Mouse (Mus musculus): Measurements from ENCODE around the gene Kcnd2.

The Kcnd2 gene

DNA sequence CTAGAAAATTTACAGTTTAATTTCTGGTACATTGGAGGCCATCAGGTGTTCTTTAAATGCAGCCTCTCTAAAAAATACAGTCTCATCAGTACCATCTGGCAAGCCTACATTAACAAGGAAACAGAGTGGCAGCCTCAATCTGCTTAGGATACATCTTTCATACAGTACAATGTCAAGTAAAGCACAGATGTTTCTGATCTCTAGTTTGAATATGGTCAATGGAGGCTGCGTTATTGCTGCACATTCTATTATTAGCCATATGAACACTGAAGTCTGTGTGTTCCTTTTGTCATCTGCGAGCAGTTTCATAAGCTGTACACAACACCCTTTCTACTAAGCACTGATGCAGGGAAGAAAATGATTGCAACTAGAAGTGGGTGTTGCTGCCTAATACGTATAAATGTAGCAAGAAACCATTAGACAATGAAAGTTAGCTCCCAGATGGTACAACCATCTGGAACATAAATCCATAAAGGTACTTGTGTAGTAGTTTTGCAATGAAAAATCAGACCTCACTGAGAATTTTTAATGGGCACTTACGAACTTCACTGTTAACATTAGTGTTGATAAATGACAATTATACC, 209.0 kb downstream of the Kcnd2 start:
- DNase-seq (ENCODE audit: low spot score), result no peak

GRCm38 (mm10) chr6:21431120-21431519, 215.8 kb downstream of the Kcnd2 start:
- DNase-seq (ENCODE audit: low spot score), result no peak

DNA sequence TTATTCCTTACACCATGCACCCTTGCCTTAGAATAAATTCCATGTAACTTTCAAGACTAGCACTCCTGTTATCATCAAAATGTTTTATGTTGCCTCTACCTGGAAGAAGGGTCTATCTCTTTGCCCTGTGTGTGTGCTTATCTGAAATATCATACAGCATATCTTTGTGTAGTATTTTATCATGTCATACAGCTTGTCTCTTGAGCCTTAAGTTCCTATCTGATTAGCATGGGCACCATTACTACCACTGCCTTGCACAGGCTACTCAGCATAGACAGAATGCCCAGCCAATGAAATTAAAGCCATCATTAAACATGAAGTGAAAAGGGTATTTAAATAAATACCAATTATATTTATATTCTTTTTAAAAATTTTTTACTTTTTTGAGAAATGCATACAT, 249.4 kb downstream of the Kcnd2 start:
- no peak for DNase-seq (ENCODE audit: low spot score)

GRCm38 (mm10) chr6:21471891-21472544, 256.7 kb downstream of the Kcnd2 start:
- no peak for DNase-seq (ENCODE audit: low spot score)

DNA sequence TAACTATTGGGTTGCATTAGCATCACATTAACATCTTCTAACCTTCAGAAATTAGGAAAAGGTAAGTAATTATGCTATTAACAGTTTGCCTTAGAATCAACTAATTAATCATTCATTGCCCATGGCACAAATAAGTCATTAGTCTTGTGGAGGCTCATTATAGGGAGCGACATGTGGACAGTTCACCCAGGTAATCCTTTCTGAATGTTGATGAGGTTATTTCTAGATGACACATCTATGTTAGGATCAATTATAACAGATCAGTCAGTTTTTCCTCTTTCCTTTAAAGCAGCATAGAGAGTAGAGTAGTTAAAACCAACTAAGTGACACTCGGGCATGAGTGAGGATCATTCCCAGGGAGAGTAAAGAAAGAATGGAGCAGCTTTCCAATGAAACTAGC, 267.4 kb downstream of the Kcnd2 start:
- DNase-seq (ENCODE audit: low spot score), result no peak

DNA sequence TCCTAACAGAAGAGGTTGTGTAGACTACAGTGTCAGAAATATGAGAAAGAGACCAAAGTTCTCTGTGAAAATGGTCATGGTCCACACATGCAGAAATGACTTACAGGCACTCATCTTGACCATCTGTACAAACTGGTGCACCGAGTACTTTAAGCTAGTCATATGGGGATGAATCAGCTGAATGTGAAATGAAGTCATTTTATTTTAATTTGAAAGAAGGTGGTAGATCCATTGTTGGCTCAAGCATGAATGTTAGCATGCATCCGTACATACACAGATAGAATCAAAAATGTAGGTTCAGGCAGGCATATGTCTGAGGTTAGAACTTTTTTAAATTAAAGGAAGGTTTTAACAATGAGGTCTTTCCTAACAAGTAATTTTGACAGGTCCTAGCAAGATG, 273.2 kb downstream of the Kcnd2 start:
- DNase-seq (ENCODE audit: low spot score), result no peak

DNA sequence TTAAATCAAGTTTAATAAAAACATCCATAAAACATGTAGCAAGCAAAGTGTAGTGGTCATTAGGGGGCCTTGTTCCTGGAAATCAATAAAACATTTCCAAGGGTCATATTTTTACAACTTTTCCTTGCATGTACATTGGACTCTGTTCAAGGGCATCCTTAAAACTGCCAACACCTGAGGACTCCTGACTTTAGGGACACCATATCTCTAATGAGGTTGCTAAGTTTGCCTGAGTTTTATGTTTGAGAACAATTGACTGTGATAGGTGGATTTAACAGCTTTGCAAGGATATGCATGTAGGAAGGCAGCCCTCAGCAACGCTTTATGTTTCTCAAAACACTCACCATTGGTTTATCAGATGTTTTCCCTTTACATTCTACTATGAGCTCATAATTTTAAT, 287.6 kb downstream of the Kcnd2 start:
- no peak for DNase-seq (ENCODE audit: low spot score)

GRCm38 (mm10) chr6:21510621-21511239, 295.4 kb downstream of the Kcnd2 start:
- no peak for DNase-seq (ENCODE audit: low spot score)

GRCm38 (mm10) chr6:21520351-21520750, 305.0 kb downstream of the Kcnd2 start:
- DNase-seq (ENCODE audit: low spot score), result no peak

- no peak for DNase-seq (ENCODE audit: low spot score)
Observed at GRCm38 (mm10) chr6:21527489-21528074, 312.3 kb downstream of the Kcnd2 start.

DNA sequence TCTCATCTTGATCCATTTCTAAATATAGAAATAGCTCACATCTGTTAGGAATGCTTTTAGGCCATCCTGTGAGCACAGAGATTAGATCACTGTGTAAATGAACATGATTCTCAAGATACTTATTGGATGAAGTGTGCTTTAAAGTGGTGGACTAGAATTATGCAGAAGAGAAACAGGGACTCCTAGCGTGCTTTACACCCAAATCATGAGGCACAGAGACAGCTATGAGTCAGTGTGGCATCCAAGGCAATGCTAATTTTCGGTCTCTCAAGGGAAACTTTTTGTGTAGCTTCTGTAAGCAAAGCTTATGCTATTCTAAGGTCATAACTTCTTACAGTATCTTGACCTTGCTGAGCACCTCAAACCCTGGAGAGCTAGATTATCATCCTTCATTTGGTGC, 318.7 kb downstream of the Kcnd2 start:
- no peak for DNase-seq (ENCODE audit: low spot score)

- DNase-seq (ENCODE audit: low spot score), result no peak
Observed at GRCm38 (mm10) chr6:21534820-21535219, 319.5 kb downstream of the Kcnd2 start.

GRCm38 (mm10) chr6:21551501-21551900, 336.2 kb downstream of the Kcnd2 start:
- DNase-seq (ENCODE audit: low spot score), result no peak

- no peak for DNase-seq (ENCODE audit: low spot score)
Observed at GRCm38 (mm10) chr6:21570964-21571363, 355.7 kb downstream of the Kcnd2 start.

DNA sequence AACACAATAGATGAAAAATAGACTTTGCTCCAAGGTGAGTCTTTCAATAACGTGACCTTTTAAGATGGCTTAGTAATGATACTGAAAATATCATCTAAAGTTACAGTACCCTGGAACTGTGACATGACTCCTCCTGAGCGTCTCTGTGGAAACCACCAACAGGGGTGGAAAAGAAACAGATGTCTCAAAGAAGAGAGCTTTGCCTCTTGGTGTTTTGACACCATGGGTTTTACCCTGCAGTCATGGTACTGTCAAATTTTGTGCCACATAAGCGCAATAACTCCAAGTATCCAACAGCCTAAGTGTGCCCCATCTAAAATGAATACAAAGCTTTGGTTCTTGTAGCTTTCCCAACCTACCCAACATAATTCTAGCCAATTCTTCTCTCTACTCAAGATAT, 374.9 kb downstream of the Kcnd2 start:
- DNase-seq (ENCODE audit: low spot score), result no peak

DNA sequence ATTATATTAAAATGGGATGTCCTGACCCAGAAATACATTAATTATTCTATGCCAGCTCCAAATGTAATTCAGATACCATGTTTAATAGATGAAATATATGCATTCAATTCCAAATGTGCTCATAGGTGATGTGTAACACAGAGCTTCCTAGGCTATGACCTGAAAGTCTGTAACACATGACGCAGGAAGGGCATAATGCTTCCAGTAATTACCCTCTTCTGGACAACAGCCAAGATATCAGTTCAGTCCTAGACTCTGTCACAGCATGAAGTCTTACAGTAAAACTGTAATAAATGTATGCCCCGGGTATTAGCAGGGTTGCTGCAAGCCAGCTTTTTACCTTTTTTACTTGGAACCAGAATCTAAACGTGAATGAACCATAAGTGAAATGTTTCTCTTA, 382.1 kb downstream of the Kcnd2 start:
- no peak for DNase-seq (ENCODE audit: low spot score)

GRCm38 (mm10) chr6:21609381-21610059, 394.2 kb downstream of the Kcnd2 start:
- DNase-seq (ENCODE audit: low spot score), result no peak

DNA sequence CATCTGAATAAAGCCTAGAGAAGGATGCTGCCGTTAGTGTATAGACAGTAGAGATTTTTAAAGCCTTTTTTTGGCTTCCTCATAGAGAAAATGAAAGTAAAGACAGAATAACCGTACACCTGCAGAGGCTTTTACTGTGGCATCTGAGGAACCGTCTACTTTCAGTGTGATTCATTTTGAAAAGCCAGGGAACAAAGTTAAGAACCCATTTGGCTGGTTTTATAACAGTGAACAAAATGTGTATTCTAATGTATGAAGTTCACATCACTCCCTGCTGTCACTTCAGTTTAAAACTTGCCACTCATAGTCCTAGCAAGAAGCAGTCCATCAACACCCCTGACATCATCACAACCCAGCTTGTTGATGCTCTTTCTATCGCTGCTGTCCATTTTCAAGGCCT, 414.7 kb downstream of the Kcnd2 start:
- DNase-seq (ENCODE audit: low spot score), result no peak

- DNase-seq (ENCODE audit: low spot score), result no peak
Observed at GRCm38 (mm10) chr6:21655681-21656080, 440.4 kb downstream of the Kcnd2 start.

DNA sequence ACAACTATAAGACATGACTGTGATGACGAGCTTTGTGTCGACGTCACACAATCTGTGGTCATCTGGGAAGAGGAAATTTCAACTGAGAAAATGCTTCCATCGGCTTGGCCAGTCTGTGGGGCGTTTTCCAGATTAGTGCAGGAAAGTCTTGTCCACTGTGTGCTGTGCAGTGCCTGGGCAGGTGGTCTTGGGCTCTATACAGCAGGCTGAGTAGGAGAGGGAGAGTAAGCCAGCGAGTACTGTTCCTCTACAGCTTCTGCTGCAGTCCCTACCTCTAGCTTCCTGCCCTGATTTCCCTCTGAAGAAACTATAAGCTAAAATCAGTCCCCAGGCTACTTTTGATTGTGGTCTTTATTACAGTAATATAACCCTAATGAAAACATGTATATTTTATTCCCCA, 448.8 kb downstream of the Kcnd2 start:
- no peak for DNase-seq (ENCODE audit: low spot score)

DNA sequence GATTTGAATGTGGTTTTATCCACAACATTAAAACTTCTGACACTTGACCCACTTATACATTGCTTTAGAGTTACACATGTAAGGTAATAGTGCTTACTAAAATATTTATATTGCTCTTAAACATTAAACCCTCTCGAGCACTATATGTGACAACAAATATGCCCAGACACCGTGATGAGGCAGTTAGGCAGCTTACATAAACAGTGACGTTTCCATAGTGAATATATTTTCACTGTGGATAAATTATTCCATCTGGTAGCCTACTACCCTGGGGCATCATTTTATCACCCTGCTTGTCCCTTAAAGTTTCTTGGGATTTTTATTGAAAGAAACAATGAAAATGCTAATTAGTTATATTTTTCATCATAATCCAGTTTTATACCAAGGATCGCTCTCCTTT, 449.3 kb downstream of the Kcnd2 start:
- DNase-seq (ENCODE audit: low spot score), result no peak

- no peak for DNase-seq (ENCODE audit: low spot score)
Observed at GRCm38 (mm10) chr6:21684252-21684651, 468.9 kb downstream of the Kcnd2 start.

GRCm38 (mm10) chr6:21686388-21686787, 471.1 kb downstream of the Kcnd2 start:
- DNase-seq (ENCODE audit: low spot score), result no peak

All from T-cell, adult 2 months (primary cell).